Mouse (Mus musculus) neutrophil, adult 5-6 weeks (primary cell): ENCODE measurements around the gene Amotl1. TPM values are rescaled to one million over a fixed set of nuclear protein-coding genes. Genes with fewer than 3 reads are reported as not detected.
"Not testable (repeated sequence)": the region's sequence is repeated elsewhere in the genome, so short reads cannot be mapped to it uniquely, and the experiment has no call there.

Experiments used
- ATAC-seq: fragments of 151-379, 151-347 bp; 2 replicates; pipeline ENCODE4 v1.8.0; 2017; ENCODE audit warnings: mild to moderate bottlenecking, moderate TSS enrichment; ENCODE audit not compliant: insufficient number of reproducible peaks, poor library complexity, low FRiP score, severe bottlenecking; ENCODE audit errors: extremely low read depth
- total RNA-seq: library from RNA; stranded (forward); fragments of 200-1000 nt; gene quantifications from 2 replicates; pipeline ENCODE4 v1.2.3, GENCODE M21; 2017

The Amotl1 gene
- total RNA-seq, 1 experiment from 2014 or later = under 0.01 TPM

GRCm38 (mm10) chr9:14613308-14614204 lies 31.3 kb downstream of the Amotl1 start:
- ATAC-seq = no peak

GRCm38 (mm10) chr9:14612588-14612987 lies 32.3 kb downstream of the Amotl1 start:
- no peak for ATAC-seq

GRCm38 (mm10) chr9:14608521-14608920 lies 36.3 kb downstream of the Amotl1 start:
- no peak for ATAC-seq

GRCm38 (mm10) chr9:14607464-14607863 lies 37.4 kb downstream of the Amotl1 start:
- ATAC-seq = no peak

GRCm38 (mm10) chr9:14605992-14606391 lies 38.9 kb downstream of the Amotl1 start:
- ATAC-seq = no peak

- ATAC-seq = no peak
Measured at GRCm38 (mm10) chr9:14604363-14604762, 40.5 kb downstream of the Amotl1 start.

GRCm38 (mm10) chr9:14603475-14603874 lies 41.4 kb downstream of the Amotl1 start:
- no peak for ATAC-seq

GRCm38 (mm10) chr9:14599799-14600198 lies 45.1 kb downstream of the Amotl1 start:
- ATAC-seq = 0 out of 2 replicates have a peak, but pooled peaks have one; percentile 9

GRCm38 (mm10) chr9:14598157-14598556 lies 46.7 kb downstream of the Amotl1 start:
- ATAC-seq = no peak

GRCm38 (mm10) chr9:14597429-14597828 lies 47.4 kb downstream of the Amotl1 start:
- no peak for ATAC-seq

- ATAC-seq = no peak
Measured at GRCm38 (mm10) chr9:14596858-14597257, 48.0 kb downstream of the Amotl1 start.

GRCm38 (mm10) chr9:14596427-14596826 lies 48.4 kb downstream of the Amotl1 start:
- ATAC-seq = no peak

- no peak for ATAC-seq
Measured at GRCm38 (mm10) chr9:14595893-14596292, 49.0 kb downstream of the Amotl1 start.

GRCm38 (mm10) chr9:14593880-14594279 lies 51.0 kb downstream of the Amotl1 start:
- ATAC-seq = no peak

GRCm38 (mm10) chr9:14590666-14591065 lies 54.2 kb downstream of the Amotl1 start:
- no peak for ATAC-seq

- ATAC-seq = no peak
Measured at GRCm38 (mm10) chr9:14588690-14589089, 56.2 kb downstream of the Amotl1 start.

GRCm38 (mm10) chr9:14585702-14586101 lies 59.2 kb downstream of the Amotl1 start:
- ATAC-seq = no peak

GRCm38 (mm10) chr9:14578960-14579359 lies 65.9 kb downstream of the Amotl1 start:
- ATAC-seq = no peak

GRCm38 (mm10) chr9:14576359-14576758 lies 68.5 kb downstream of the Amotl1 start:
- not testable (repeated sequence) for ATAC-seq

- 0 out of 2 replicates have a peak, but pooled peaks have one; percentile 1 for ATAC-seq
Measured at GRCm38 (mm10) chr9:14574760-14575399, 70.0 kb downstream of the Amotl1 start.
